Mouse (Mus musculus): ENCODE measurements around the gene Ppfibp2. TPM values are rescaled to one million over a fixed set of nuclear protein-coding genes. Genes with fewer than 3 reads are reported as not detected.

The Ppfibp2 gene
- polyA plus RNA-seq, 1 experiment from 2014 or later = 3.9 TPM

DNA sequence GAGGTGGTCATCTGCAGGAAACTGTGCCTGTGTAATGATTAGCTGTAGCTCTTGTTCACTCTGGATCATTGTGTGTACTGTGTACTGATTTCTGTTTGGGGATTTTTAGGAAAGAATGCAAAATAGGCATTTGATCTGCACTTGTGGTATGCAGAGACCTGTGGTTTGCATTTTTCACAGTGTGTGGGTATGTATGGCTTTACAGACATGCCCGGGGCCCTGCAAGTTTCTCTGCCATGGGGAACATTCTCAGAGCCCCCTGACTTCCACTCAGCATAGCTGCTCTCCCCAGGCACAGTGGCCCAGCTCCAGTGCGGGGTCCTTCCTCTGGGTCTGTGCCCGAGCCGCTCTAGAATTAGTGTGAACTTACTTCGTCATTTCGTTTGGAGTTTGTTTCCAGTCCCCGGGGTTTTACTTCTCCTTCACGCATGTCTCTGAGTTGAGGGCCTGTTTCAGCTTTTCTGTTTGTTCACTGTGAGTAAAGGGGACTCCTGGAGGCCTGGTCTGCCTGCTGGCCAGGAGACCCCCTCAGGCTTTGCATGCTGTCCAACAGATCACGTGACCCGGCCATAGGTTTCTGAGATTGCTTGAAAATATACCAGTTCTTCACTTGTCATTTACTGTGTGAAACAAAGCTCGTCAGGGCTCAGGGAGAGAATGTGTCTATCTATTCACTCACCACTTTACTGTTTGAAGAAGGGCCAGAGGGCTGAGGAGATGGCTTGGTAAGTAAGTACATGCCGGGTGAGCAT, 54.1 kb downstream of the Ppfibp2 start:
- H3K4me1 ChIP-seq (replicated peaks; ENCODE audit: control insufficient read depth, insufficient read depth, low read length) = no peaks in the 10 kb centered on the region
- no peak for ATAC-seq (ENCODE audit: low FRiP score)

DNA sequence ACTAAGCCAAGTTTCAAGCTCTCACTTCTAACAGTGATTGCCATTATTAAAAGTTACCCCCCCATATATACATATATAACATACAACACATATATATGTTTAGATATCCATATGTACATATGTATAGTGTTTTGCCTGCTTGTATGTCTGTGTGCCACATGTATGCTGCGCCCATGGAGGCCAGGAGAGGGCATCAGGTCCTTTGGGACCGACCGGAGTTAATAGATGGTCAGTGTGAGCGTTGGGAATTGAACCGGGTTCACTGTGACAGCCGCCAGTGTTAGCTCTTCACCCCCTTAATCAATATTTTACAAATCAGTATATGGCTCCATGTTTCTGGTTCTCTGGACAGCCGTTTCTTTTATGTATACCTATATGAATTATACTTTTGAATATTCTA, 55.0 kb downstream of the Ppfibp2 start:
- DNase-seq (ENCODE audit: low spot score) (no peak), ATAC-seq (ENCODE audit: low FRiP score) (no peak)
- 80% methylated on average over 7 of the region's 7 CpGs for WGBS
- no peak overlapping the region for H3K9ac ChIP-seq
- H3K4me2 ChIP-seq (replicated peaks) = no peak overlapping the region
- no peak overlapping the region for H3K27ac ChIP-seq
- H3K36me3 ChIP-seq (replicated peaks; ENCODE audit: control insufficient read depth, insufficient read depth) = no peaks in the 10 kb centered on the region
- no peaks in the 10 kb centered on the region for H3K9me3 ChIP-seq (ENCODE audit: control insufficient read depth, low read length)
- no peaks in the 10 kb centered on the region for H3K27me3 ChIP-seq (ENCODE audit: control insufficient read depth, insufficient read depth, low read length)
- no peaks in the 10 kb centered on the region for H3K4me1 ChIP-seq (replicated peaks; ENCODE audit: control insufficient read depth, insufficient read depth, low read length)
- H3K4me3 ChIP-seq (replicated peaks; ENCODE audit: low read length) = no peak overlapping the region

More for the DNA sequence above, 54.1 kb downstream of the Ppfibp2 start:
- WGBS = 85% methylated on average over 12 of the region's 12 CpGs
- Histone ChIP-seq H3K27me3 (ENCODE audit: control insufficient read depth, insufficient read depth, low read length) (no peaks in the 10 kb centered on the region), H3K36me3 (replicated peaks; ENCODE audit: control insufficient read depth, insufficient read depth) (no peaks in the 10 kb centered on the region), H3K9me3 (ENCODE audit: control insufficient read depth, low read length) (no peaks in the 10 kb centered on the region), H3K27ac (no peak overlapping the region), H3K4me3 (replicated peaks; ENCODE audit: low read length) (no peak overlapping the region), H3K4me2 (replicated peaks) (no peak overlapping the region), H3K9ac (no peak overlapping the region)
- no peak for DNase-seq (ENCODE audit: low spot score)

DNA sequence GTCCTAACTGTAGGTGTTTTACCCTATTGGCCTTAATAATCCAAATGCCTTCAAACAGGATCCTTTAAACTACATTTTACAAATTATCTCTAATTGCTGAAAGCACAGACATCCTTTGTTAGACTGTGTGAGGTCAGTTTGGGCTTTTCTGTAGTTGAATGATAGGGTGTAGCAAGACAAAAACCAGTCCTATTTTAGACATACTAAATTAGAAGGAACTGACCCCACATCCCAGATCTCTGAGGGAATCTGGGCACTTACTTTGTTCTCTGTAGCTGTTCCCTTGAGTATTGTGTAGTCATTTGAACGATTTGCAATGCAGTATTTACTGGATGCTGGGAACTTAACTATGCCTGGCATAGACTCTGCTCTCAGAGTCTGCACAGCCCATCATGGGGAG, 56.8 kb downstream of the Ppfibp2 start:
- DNase-seq (ENCODE audit: low spot score) (no peak), ATAC-seq (ENCODE audit: low FRiP score) (no peak)
- Histone ChIP-seq H3K4me1 (replicated peaks; ENCODE audit: control insufficient read depth, insufficient read depth, low read length) (no peaks in the 10 kb centered on the region), H3K27me3 (ENCODE audit: control insufficient read depth, insufficient read depth, low read length) (no peaks in the 10 kb centered on the region), H3K4me2 (replicated peaks) (no peak overlapping the region), H3K27ac (no peak overlapping the region), H3K9me3 (ENCODE audit: control insufficient read depth, low read length) (no peaks in the 10 kb centered on the region), H3K4me3 (replicated peaks; ENCODE audit: low read length) (no peak overlapping the region), H3K9ac (no peak overlapping the region), H3K36me3 (replicated peaks; ENCODE audit: control insufficient read depth, insufficient read depth) (no peaks in the 10 kb centered on the region)
- 64% methylated on average over 1 of the region's 1 CpGs for WGBS

DNA sequence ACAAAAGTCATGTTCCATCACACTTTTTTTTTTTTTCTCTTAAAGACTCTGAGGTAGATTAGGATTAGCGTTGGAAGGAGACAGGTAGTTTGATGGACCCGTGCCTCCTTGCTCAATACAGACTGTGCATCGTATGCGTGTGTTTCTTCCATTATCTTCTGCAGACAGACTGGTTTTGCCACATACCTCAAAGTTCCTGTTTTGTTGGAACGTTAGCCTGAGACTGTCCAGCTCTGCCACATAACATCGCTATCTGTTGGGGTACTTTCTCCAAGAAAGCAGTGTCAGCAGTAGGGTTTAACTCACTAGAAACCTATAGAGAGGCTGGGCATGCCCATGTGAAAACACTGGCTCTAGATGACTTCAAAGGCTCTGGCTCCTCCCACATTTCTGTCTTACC, 61.4 kb downstream of the Ppfibp2 start:
- H3K9me3 ChIP-seq (ENCODE audit: control insufficient read depth, low read length) = no peaks in the 10 kb centered on the region
- no peaks in the 10 kb centered on the region for H3K27me3 ChIP-seq (ENCODE audit: control insufficient read depth, insufficient read depth, low read length)
- H3K27ac ChIP-seq = no peak overlapping the region
- DNase-seq (ENCODE audit: low spot score) (no peak), ATAC-seq (ENCODE audit: low FRiP score) (no peak)
- 94% methylated on average over 6 of the region's 6 CpGs for WGBS
- H3K9ac ChIP-seq = no peak overlapping the region
- H3K36me3 ChIP-seq (replicated peaks; ENCODE audit: control insufficient read depth, insufficient read depth) = no peaks in the 10 kb centered on the region
- H3K4me3 ChIP-seq (replicated peaks; ENCODE audit: low read length) = no peak overlapping the region
- no peaks in the 10 kb centered on the region for H3K4me1 ChIP-seq (replicated peaks; ENCODE audit: control insufficient read depth, insufficient read depth, low read length)
- no peak overlapping the region for H3K4me2 ChIP-seq (replicated peaks)

DNA sequence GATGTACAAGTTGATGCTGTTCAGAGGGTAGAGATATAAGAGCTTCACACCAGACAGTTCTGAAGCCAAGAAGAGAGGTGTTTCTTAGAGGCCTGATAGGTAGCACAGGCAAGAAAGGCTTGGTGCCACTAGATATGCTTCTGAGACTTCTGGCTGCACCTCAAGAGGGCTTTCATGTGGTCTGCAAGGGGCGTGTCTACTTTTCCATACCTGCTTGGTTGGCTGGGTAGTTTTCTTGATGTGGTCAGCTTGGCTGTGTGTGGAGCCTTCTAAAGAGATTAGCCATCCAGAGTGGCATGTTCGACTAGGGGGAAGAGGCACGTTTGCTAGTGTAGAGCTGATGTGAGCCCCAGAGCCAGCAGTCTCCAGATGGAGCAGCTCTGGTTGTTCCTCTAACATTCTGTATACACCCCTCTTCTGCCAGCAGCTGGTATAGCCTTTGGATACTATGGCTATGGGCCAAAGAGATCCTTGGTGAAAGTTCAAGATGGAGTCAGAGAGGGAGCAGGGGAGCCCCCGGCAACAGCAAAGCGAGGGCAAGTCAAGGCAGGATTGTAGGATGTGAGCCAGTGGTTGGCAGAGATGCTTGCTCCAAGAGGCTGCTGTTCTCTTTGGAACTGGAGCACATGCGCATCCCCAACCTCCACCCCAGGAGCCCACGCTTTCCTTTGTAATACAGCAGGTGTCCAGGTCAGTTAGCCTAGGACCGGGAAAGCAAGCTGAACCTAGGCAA, 64.3 kb downstream of the Ppfibp2 start:
- H3K36me3 ChIP-seq (replicated peaks; ENCODE audit: control insufficient read depth, insufficient read depth) = no peaks in the 10 kb centered on the region
- ATAC-seq (ENCODE audit: low FRiP score) = no peak
- WGBS = 89% methylated on average over 8 of the region's 8 CpGs

DNA sequence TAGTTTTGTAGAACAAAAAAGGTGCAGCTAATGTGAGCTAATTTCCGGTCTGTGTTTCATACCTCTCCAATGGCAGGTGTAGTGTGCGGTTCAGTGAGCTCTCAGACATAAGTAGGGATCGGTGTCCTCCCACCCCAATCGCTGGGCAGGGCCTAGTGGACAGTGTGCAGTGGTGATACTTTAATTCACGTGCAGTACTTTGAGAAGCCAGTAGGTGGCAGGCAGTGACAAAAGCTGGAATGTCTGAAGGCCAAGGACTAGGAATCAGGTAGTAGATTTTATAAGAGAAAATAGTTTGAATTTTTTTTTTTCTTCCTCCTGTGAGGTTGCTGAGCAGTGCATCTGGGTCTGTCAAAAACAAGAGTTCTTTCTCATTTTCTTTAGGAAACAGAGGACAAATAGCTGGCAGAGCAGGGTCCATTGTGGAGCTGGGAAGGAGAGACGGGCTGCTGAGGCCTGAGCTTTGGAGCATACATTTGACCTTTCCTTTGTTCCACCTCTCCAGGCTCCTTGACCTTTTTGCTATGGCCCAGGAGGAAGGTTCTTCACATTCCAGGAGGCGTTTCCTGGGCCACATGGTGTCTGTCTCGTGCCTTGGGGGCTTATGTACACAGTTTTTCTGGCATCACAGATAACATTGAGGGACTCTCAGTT, 66.3 kb downstream of the Ppfibp2 start:
- DNase-seq (ENCODE audit: low spot score) = peak; percentile 89
- H3K4me1 ChIP-seq (replicated peaks; ENCODE audit: control insufficient read depth, insufficient read depth, low read length) = peaks cover 18% of the 10 kb centered on the region
- ATAC-seq (ENCODE audit: low FRiP score) = peak; percentile 77
- no peaks in the 10 kb centered on the region for H3K9me3 ChIP-seq (ENCODE audit: control insufficient read depth, low read length)
- WGBS = 15% methylated on average over 8 of the region's 8 CpGs
- no peak overlapping the region for H3K4me2 ChIP-seq (replicated peaks)
- no peak overlapping the region for H3K9ac ChIP-seq
- no peaks in the 10 kb centered on the region for H3K27me3 ChIP-seq (ENCODE audit: control insufficient read depth, insufficient read depth, low read length)
- H3K27ac ChIP-seq = no peak overlapping the region
- no peak overlapping the region for H3K4me3 ChIP-seq (replicated peaks; ENCODE audit: low read length)
- no peaks in the 10 kb centered on the region for H3K36me3 ChIP-seq (replicated peaks; ENCODE audit: control insufficient read depth, insufficient read depth)

More for the DNA sequence above, 64.3 kb downstream of the Ppfibp2 start:
- Histone ChIP-seq H3K4me2 (replicated peaks) (no peak overlapping the region), H3K27me3 (ENCODE audit: control insufficient read depth, insufficient read depth, low read length) (no peaks in the 10 kb centered on the region), H3K4me1 (replicated peaks; ENCODE audit: control insufficient read depth, insufficient read depth, low read length) (no peaks in the 10 kb centered on the region), H3K27ac (no peak overlapping the region), H3K9me3 (ENCODE audit: control insufficient read depth, low read length) (no peaks in the 10 kb centered on the region), H3K9ac (no peak overlapping the region), H3K4me3 (replicated peaks; ENCODE audit: low read length) (no peak overlapping the region)
- no peak for DNase-seq (ENCODE audit: low spot score)

DNA sequence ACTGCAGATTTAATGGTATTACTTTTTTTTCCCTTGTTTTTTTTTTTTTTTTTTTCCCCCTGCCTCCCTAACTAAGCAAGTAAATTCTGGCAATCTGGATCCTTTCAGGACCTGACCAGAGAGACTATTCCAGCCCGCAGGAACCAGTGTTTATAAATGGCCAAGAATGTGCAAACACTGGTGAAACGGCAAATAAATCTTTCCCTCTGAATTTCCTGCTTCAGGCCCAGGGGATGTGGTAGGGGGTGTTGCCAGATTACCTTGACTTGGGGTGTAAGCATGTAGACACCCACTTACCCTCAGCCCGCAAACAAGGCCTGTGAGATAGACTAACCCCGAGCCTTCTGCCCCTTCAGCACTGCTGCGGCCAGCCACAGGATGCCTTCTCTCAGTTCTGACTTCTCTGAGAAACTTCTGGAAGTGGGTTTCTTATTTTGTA, 66.9 kb downstream of the Ppfibp2 start:
- no peak overlapping the region for H3K27ac ChIP-seq
- no peaks in the 10 kb centered on the region for H3K27me3 ChIP-seq (ENCODE audit: control insufficient read depth, insufficient read depth, low read length)
- H3K9me3 ChIP-seq (ENCODE audit: control insufficient read depth, low read length) = no peaks in the 10 kb centered on the region
- no peak overlapping the region for H3K9ac ChIP-seq
- DNase-seq (ENCODE audit: low spot score) (no peak), ATAC-seq (ENCODE audit: low FRiP score) (no peak)
- 72% methylated on average over 5 of the region's 5 CpGs for WGBS
- H3K4me2 ChIP-seq (replicated peaks) = no peak overlapping the region
- no peak overlapping the region for H3K4me3 ChIP-seq (replicated peaks; ENCODE audit: low read length)
- no peaks in the 10 kb centered on the region for H3K36me3 ChIP-seq (replicated peaks; ENCODE audit: control insufficient read depth, insufficient read depth)
- peaks cover 24% of the 10 kb centered on the region for H3K4me1 ChIP-seq (replicated peaks; ENCODE audit: control insufficient read depth, insufficient read depth, low read length)

DNA sequence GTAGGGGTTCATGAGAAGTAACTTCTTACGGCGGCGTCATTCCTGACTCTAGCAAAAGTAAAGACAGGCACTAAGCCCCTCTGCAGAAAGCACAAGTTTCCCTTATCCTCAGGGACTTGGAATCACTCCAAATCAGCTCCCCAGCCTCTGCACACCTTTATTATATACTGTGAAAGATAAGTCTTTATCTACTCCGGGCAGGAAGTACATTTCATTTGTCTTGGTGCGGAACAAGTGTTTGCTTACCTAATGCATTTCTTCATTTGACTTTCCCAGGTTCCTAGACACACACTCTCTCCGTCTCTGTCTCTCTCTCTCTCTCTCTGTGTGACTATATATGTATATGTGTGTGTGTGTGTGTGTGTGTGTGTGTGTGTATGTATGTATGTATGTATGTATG, 68.6 kb downstream of the Ppfibp2 start:
- ATAC-seq (ENCODE audit: low FRiP score) = no peak
- no peak for DNase-seq (ENCODE audit: low spot score)

More for the DNA sequence above, 68.6 kb downstream of the Ppfibp2 start:
- Histone ChIP-seq H3K9me3 (ENCODE audit: control insufficient read depth, low read length) (no peaks in the 10 kb centered on the region), H3K36me3 (replicated peaks; ENCODE audit: control insufficient read depth, insufficient read depth) (no peaks in the 10 kb centered on the region), H3K27me3 (ENCODE audit: control insufficient read depth, insufficient read depth, low read length) (0 out of 2 replicates have a peak, but pooled peaks cover 4% of the 10 kb centered on the region), H3K9ac (no peak overlapping the region), H3K27ac (no peak overlapping the region), H3K4me2 (replicated peaks) (no peak overlapping the region), H3K4me3 (replicated peaks; ENCODE audit: low read length) (no peak overlapping the region), H3K4me1 (replicated peaks; ENCODE audit: control insufficient read depth, insufficient read depth, low read length) (peaks cover 24% of the 10 kb centered on the region)
- 85% methylated on average over 6 of the region's 6 CpGs for WGBS
